Mouse (Mus musculus) heart, postnatal 0 days (tissue): ENCODE results near the gene Stk38.

Experiments
- CTCF ChIP-seq: IDR thresholded peaks from 2 replicates; pipeline ENCODE4 v1.5.1; 2016; ENCODE audit warnings: antibody characterized with exemption, control low read depth, low read depth
- EP300 ChIP-seq: IDR thresholded peaks from 2 replicates; pipeline ENCODE4 v1.6.1; 2016; ENCODE audit warnings: antibody characterized with exemption, low read depth

DNA sequence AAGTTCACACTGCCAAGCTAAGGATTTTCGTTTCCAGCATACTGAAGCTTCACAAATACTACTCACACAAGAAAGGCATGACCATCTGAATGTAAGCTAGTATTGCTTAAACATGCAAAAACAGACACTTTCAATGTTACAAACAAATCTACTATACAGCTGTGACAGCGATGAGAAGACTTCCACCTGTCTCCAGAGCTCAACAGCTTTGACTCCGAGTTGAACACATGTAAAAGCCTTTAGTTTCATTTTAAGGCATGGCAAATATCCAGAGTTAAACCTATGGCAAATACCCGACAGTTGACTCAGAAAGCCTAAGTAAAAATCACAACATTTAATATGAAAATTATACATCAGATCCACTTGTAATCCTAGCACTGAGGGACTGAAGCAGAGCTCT lies 19.5 kb downstream of the Stk38 start:
- no peak for TF ChIP-seq CTCF
- TF ChIP-seq EP300, result no peak
